Mouse (Mus musculus): ENCODE data around the gene 4930544D05Rik.

DNA sequence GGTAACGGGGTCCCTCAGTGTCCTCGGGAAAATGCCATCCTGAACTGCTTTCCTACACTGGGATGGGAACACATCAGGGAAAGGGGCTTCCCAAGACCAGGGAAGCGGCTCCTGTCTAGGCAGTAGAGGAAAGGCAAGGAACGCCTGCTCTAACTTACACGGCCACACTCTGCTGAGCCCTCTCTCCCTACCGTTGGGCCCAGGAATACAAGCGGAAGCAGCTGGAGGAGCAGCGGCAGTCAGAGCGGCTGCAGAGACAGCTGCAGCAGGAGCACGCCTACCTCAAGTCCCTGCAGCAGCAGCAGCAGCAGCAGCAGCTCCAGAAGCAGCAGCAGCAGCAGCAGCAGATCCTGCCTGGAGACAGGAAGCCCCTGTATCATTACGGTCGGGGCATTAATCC lies 8.9 kb upstream of the 4930544D05Rik start:
- TF ChIP-seq GATA1 (IDR thresholded peaks at IDR 0.05; ENCODE audit: low read length), result no peak
- no peak for TF ChIP-seq TAL1 (IDR thresholded peaks at IDR 0.05; ENCODE audit: low read length)
